Mouse (Mus musculus) spleen, adult 2 months (tissue): ENCODE measurements around the gene Pfkfb3.

Experiments used
- CTCF ChIP-seq: fragments of 200-500 bp; IDR thresholded peaks from 2 replicates; pipeline ENCODE4 v1.5.1; 2011; ENCODE audit warnings: mild to moderate bottlenecking, inconsistent platforms; ENCODE audit not compliant: insufficient read depth, insufficient read length, insufficient replicate concordance; ENCODE audit errors: extremely low read depth
- POLR2A ChIP-seq: fragments of 200-500 bp; IDR thresholded peaks from 2 replicates; pipeline ENCODE4 v1.6.1; 2011; ENCODE audit warnings: low read depth, low read length, inconsistent platforms

- TF ChIP-seq CTCF, result no peak
- no peak for TF ChIP-seq POLR2A
Observed at GRCm38 (mm10) chr2:11566241-11566640, 12.4 kb upstream of the Pfkfb3 start.
